Mouse (Mus musculus): Measurements from ENCODE around the gene Rpl11. TPM values are rescaled to one million over a fixed set of nuclear protein-coding genes. Genes with fewer than 3 reads are reported as not detected.

The Rpl11 gene
- polyA plus RNA-seq, 1 experiment from 2014 or later = 377 TPM

- H3K36me3 ChIP-seq = no peaks in the 10 kb centered on the region
- no peak overlapping the region for H3K9ac ChIP-seq
- no peaks in the 10 kb centered on the region for H3K9me3 ChIP-seq (replicated peaks)
- H3K27ac ChIP-seq = no peak overlapping the region
- peaks cover 4% of the 10 kb centered on the region for H3K27me3 ChIP-seq
- DNase-seq = no peak
- WGBS (ENCODE audit: insufficient replicate concordance) = 36% methylated on average over 16 of the region's 16 CpGs
- H3K4me3 ChIP-seq (replicated peaks) = no peak overlapping the region
- ATAC-seq (ENCODE audit: low read depth) = no peak
- no peaks in the 10 kb centered on the region for H3K4me1 ChIP-seq (replicated peaks)
- no peak overlapping the region for H3K4me2 ChIP-seq
These were observed 35.9 kb upstream of the Rpl11 start for GRCm38 (mm10) chr4:136088971-136089747.

GRCm38 (mm10) chr4:136088364-136088763 lies 35.1 kb upstream of the Rpl11 start:
- H3K4me2 ChIP-seq = no peak overlapping the region
- H3K4me1 ChIP-seq (replicated peaks) = no peaks in the 10 kb centered on the region
- H3K36me3 ChIP-seq = no peaks in the 10 kb centered on the region
- ATAC-seq (ENCODE audit: low read depth) (no peak), DNase-seq (no peak)
- H3K4me3 ChIP-seq (replicated peaks) = no peak overlapping the region
- 36% methylated on average over 5 of the region's 5 CpGs for WGBS (ENCODE audit: insufficient replicate concordance)
- no peaks in the 10 kb centered on the region for H3K9me3 ChIP-seq (replicated peaks)
- H3K27ac ChIP-seq = no peak overlapping the region
- H3K27me3 ChIP-seq = peaks cover 4% of the 10 kb centered on the region
- no peak overlapping the region for H3K9ac ChIP-seq

GRCm38 (mm10) chr4:136087261-136087660 lies 34.0 kb upstream of the Rpl11 start:
- no peak overlapping the region for H3K27ac ChIP-seq
- no peak for DNase-seq

GRCm38 (mm10) chr4:136084840-136085239 lies 31.6 kb upstream of the Rpl11 start:
- Histone ChIP-seq H3K4me3 (replicated peaks) (no peak overlapping the region), H3K9ac (no peak overlapping the region), H3K27ac (no peak overlapping the region), H3K36me3 (no peaks in the 10 kb centered on the region), H3K4me2 (no peak overlapping the region), H3K9me3 (replicated peaks) (no peaks in the 10 kb centered on the region), H3K27me3 (peaks cover 39% of the 10 kb centered on the region), H3K4me1 (replicated peaks) (peaks cover 3% of the 10 kb centered on the region; the same call in 1 of the 2 replicates)
- DNase-seq = no peak
- 76% methylated on average over 11 of the region's 11 CpGs for WGBS (ENCODE audit: insufficient replicate concordance)
- no peak for ATAC-seq (ENCODE audit: low read depth)

More at GRCm38 (mm10) chr4:136087261-136087660, 34.0 kb upstream of the Rpl11 start:
- WGBS (ENCODE audit: insufficient replicate concordance) = 71% methylated on average over 5 of the region's 5 CpGs
- Histone ChIP-seq H3K4me2 (no peak overlapping the region), H3K9me3 (replicated peaks) (no peaks in the 10 kb centered on the region), H3K27me3 (peaks cover 15% of the 10 kb centered on the region), H3K4me3 (replicated peaks) (no peak overlapping the region), H3K9ac (no peak overlapping the region), H3K36me3 (no peaks in the 10 kb centered on the region), H3K4me1 (replicated peaks) (no peaks in the 10 kb centered on the region)
- ATAC-seq (ENCODE audit: low read depth) = no peak

- H3K4me1 ChIP-seq (replicated peaks) = peaks cover 3% of the 10 kb centered on the region; the same call in 1 of the 2 replicates
- ATAC-seq (ENCODE audit: low read depth) = no peak
- no peak overlapping the region for H3K4me2 ChIP-seq
- H3K9me3 ChIP-seq (replicated peaks) = no peaks in the 10 kb centered on the region
- DNase-seq = no peak
- peaks cover 46% of the 10 kb centered on the region for H3K27me3 ChIP-seq
- no peaks in the 10 kb centered on the region for H3K36me3 ChIP-seq
- H3K27ac ChIP-seq = no peak overlapping the region
- no peak overlapping the region for H3K4me3 ChIP-seq (replicated peaks)
- WGBS (ENCODE audit: insufficient replicate concordance) = 62% methylated on average over 19 of the region's 19 CpGs
- H3K9ac ChIP-seq = no peak overlapping the region
These were observed 30.3 kb upstream of the Rpl11 start for GRCm38 (mm10) chr4:136083269-136084105.

GRCm38 (mm10) chr4:136081729-136082128 lies 28.5 kb upstream of the Rpl11 start:
- Histone ChIP-seq H3K36me3 (no peaks in the 10 kb centered on the region), H3K4me1 (replicated peaks) (peaks cover 3% of the 10 kb centered on the region; the same call in 1 of the 2 replicates), H3K27ac (no peak overlapping the region), H3K9ac (no peak overlapping the region), H3K4me3 (replicated peaks) (no peak overlapping the region), H3K27me3 (peaks cover 55% of the 10 kb centered on the region), H3K4me2 (0 out of 2 replicates have a peak overlapping the region, but pooled peaks have one; percentile 24), H3K9me3 (replicated peaks) (no peaks in the 10 kb centered on the region)
- no peak for ATAC-seq (ENCODE audit: low read depth)
- DNase-seq = no peak
- WGBS (ENCODE audit: insufficient replicate concordance) = 7% methylated on average over 28 of the region's 28 CpGs

- H3K9ac ChIP-seq = no peak overlapping the region
- no peak for ATAC-seq (ENCODE audit: low read depth)
- no peak for DNase-seq
- 35% methylated on average over 2 of the region's 2 CpGs for WGBS (ENCODE audit: insufficient replicate concordance)
- no peak overlapping the region for H3K27ac ChIP-seq
- peaks cover 55% of the 10 kb centered on the region for H3K27me3 ChIP-seq
- H3K9me3 ChIP-seq (replicated peaks) = no peaks in the 10 kb centered on the region
- H3K4me2 ChIP-seq = no peak overlapping the region
- no peak overlapping the region for H3K4me3 ChIP-seq (replicated peaks)
- no peaks in the 10 kb centered on the region for H3K36me3 ChIP-seq
- H3K4me1 ChIP-seq (replicated peaks) = peaks cover 3% of the 10 kb centered on the region; the same call in 1 of the 2 replicates
These were observed 25.4 kb upstream of the Rpl11 start for GRCm38 (mm10) chr4:136078649-136079048.

- no peak for DNase-seq
- 48% methylated on average over 15 of the region's 15 CpGs for WGBS (ENCODE audit: insufficient replicate concordance)
- no peak overlapping the region for H3K4me3 ChIP-seq (replicated peaks)
These were observed 23.7 kb upstream of the Rpl11 start for GRCm38 (mm10) chr4:136076776-136077538.

GRCm38 (mm10) chr4:136071178-136071714 lies 18.0 kb upstream of the Rpl11 start:
- H3K4me2 ChIP-seq = no peak overlapping the region
- ATAC-seq (ENCODE audit: low read depth) = 0 out of 2 replicates have a peak, but pooled peaks have one; percentile 26
- H3K27ac ChIP-seq = no peak overlapping the region
- peaks cover 23% of the 10 kb centered on the region for H3K4me1 ChIP-seq (replicated peaks)
- 2% methylated on average over 15 of the region's 15 CpGs for WGBS (ENCODE audit: insufficient replicate concordance)
- no peaks in the 10 kb centered on the region for H3K9me3 ChIP-seq (replicated peaks)
- no peak overlapping the region for H3K4me3 ChIP-seq (replicated peaks)
- H3K9ac ChIP-seq = no peak overlapping the region
- DNase-seq = no peak
- H3K27me3 ChIP-seq = peaks cover 38% of the 10 kb centered on the region
- H3K36me3 ChIP-seq = no peaks in the 10 kb centered on the region

More at GRCm38 (mm10) chr4:136076776-136077538, 23.7 kb upstream of the Rpl11 start:
- H3K4me2 ChIP-seq = no peak overlapping the region
- peaks cover 3% of the 10 kb centered on the region; the same call in 1 of the 2 replicates for H3K4me1 ChIP-seq (replicated peaks)
- H3K9me3 ChIP-seq (replicated peaks) = no peaks in the 10 kb centered on the region
- H3K9ac ChIP-seq = no peak overlapping the region
- no peaks in the 10 kb centered on the region for H3K36me3 ChIP-seq
- H3K27me3 ChIP-seq = peaks cover 44% of the 10 kb centered on the region
- H3K27ac ChIP-seq = no peak overlapping the region
- ATAC-seq (ENCODE audit: low read depth) = no peak

- ATAC-seq (ENCODE audit: low read depth) (peak; percentile 41; the same call in 1 of the 2 replicates), DNase-seq (no peak)
- no peak overlapping the region for H3K4me2 ChIP-seq
- no peak overlapping the region for H3K27ac ChIP-seq
- no peak overlapping the region for H3K9ac ChIP-seq
- H3K4me3 ChIP-seq (replicated peaks) = no peak overlapping the region
- 42% methylated on average over 6 of the region's 6 CpGs for WGBS (ENCODE audit: insufficient replicate concordance)
- peaks cover 23% of the 10 kb centered on the region for H3K4me1 ChIP-seq (replicated peaks)
- H3K27me3 ChIP-seq = peaks cover 40% of the 10 kb centered on the region
- H3K9me3 ChIP-seq (replicated peaks) = no peaks in the 10 kb centered on the region
- no peaks in the 10 kb centered on the region for H3K36me3 ChIP-seq
These were observed 17.4 kb upstream of the Rpl11 start for GRCm38 (mm10) chr4:136070592-136070991.

Data from liver, embryonic 13.5 days (tissue).